Mouse (Mus musculus) midbrain, embryonic 11.5 days (tissue): ENCODE data around the gene Trappc13. TPM values are rescaled to one million over a fixed set of nuclear protein-coding genes. Genes with fewer than 3 reads are reported as not detected.

Experiments used
- ATAC-seq: fragments of 200-750 bp; cut with Nextera tagmentation; 2 replicates; pipeline ENCODE4 v1.8.0; 2017; ENCODE audit warnings: moderate TSS enrichment, moderate library complexity; ENCODE audit not compliant: low FRiP score
- DNase-seq: peaks from one replicate; pipeline ENCODE4 v3.0.0; 2015; ENCODE audit warnings: low spot score; ENCODE audit errors: missing footprints
- H3K27ac ChIP-seq: fragments of 300-500 bp; sonication (generic); 2 replicates; pipeline ENCODE4 v1.5.1; 2014; ENCODE audit warnings: low read depth, low read length
- H3K27me3 ChIP-seq: fragments of 300-500 bp; sonication (generic); 2 replicates; pipeline ENCODE4 v1.6.1; 2014; ENCODE audit warnings: mild to moderate bottlenecking, low read length, moderate library complexity, mixed read lengths; ENCODE audit not compliant: control insufficient read depth, insufficient read depth
- H3K36me3 ChIP-seq: fragments of 300-500 bp; sonication (generic); 2 replicates; pipeline ENCODE4 v1.6.1; 2014; ENCODE audit warnings: mild to moderate bottlenecking, low read length, moderate library complexity, mixed read lengths; ENCODE audit not compliant: control insufficient read depth, insufficient read depth
- H3K4me1 ChIP-seq: fragments of 300-500 bp; sonication (generic); 2 replicates; pipeline ENCODE4 v1.6.1; 2014; ENCODE audit warnings: low read length; ENCODE audit not compliant: control insufficient read depth, insufficient read depth
- H3K4me2 ChIP-seq: fragments of 300-500 bp; sonication (generic); 2 replicates; pipeline ENCODE4 v1.6.1; 2014; ENCODE audit warnings: mild to moderate bottlenecking, moderate library complexity
- H3K4me3 ChIP-seq: fragments of 300-500 bp; sonication (generic); 2 replicates; pipeline ENCODE4 v1.5.1; 2014; ENCODE audit warnings: low read depth, low read length
- H3K9ac ChIP-seq: fragments of 300-500 bp; sonication (generic); 2 replicates; pipeline ENCODE4 v1.6.1; 2014; ENCODE audit warnings: low read length
- H3K9me3 ChIP-seq: fragments of 300-500 bp; sonication (generic); 2 replicates; pipeline ENCODE4 v1.6.1; 2016; ENCODE audit warnings: low read length; ENCODE audit not compliant: control insufficient read depth
- WGBS: fragments of 180-500 bp; shearing (Covaris S2); extraction: QIAGEN DNeasy Blood & Tissue Kit; methylation state at CpG from one replicate; pipeline ENCODE4 v1.1.7; 2014; 5-methylcytosine and 5-hydroxymethylcytosine counted together
- polyA plus RNA-seq: library from polyadenylated mRNA; unstranded; fragments of >200 nt; fragmentation: Nextera tagmentation; extraction: Ambion mirVana; gene quantifications from 2 replicates; pipeline ENCODE4 v1.2.1, GENCODE M21; 2014

The Trappc13 gene
- polyA plus RNA-seq, 1 experiment from 2014 or later: 82.4 TPM

DNA sequence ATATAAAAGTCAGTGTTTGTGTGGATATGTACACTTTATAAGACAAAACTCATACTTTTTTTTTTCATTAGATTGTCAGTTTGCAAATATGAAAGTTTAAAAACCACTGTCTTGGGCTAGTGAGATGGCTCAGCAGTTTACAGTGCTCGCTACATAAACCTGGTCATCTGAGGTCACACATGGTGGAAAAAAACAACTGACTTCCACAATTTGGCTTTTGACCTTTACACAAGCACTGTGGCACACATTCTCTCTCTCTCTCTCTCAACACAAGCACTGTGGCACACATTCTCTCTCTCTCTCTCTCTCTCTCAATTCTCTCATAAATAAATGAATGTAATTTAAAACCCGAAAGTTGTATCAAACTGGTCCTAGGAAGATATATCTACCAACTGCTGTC, 45.7 kb downstream of the Trappc13 start:
- Histone ChIP-seq H3K27me3 (no peaks in the 10 kb centered on the region), H3K4me3 (no peak overlapping the region), H3K36me3 (no peaks in the 10 kb centered on the region), H3K9ac (no peak overlapping the region), H3K4me2 (no peak overlapping the region), H3K9me3 (no peaks in the 10 kb centered on the region), H3K27ac (no peak overlapping the region), H3K4me1 (no peaks in the 10 kb centered on the region)
- 87% methylated on average over 2 of the region's 2 CpGs for WGBS
- DNase-seq (no peak), ATAC-seq (no peak)

DNA sequence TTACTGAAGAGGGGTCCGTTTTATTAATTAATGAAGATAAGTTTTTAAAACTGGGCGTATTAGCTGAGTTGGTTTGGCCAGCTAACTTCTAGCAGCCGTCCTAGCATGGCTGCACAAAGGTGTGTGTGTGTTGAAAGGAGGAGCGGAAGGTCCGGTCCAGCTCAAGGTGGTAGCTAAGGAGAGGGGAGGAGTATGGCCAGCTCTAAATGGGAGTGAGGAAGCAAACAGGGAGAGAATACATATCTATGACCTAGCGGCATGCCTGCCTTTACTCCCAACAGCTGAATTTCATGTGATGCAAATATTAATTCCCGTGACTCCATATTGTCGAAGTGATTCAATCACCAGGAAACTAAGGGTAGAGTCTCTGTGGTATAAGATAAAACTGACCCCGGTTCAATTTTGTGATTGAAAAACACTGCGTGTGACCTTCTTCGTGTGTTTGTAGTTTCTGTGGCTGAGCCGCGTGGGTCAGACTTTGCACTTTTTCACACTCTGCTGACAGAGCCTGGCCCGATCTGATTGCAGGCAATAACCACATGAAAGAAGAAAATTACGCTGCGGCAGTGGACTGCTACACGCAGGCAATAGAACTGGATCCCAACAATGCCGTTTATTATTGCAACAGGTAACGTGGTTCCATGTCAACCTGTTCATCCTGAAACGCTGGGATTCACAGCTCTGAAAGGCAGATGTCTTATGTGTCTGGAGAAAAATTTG, 54.4 kb downstream of the Trappc13 start:
- Histone ChIP-seq H3K9ac (no peak overlapping the region), H3K27me3 (no peaks in the 10 kb centered on the region), H3K4me2 (no peak overlapping the region), H3K4me1 (no peaks in the 10 kb centered on the region), H3K36me3 (no peaks in the 10 kb centered on the region), H3K4me3 (no peak overlapping the region), H3K27ac (no peak overlapping the region), H3K9me3 (no peaks in the 10 kb centered on the region)
- WGBS: 94% methylated on average over 20 of the region's 20 CpGs
- ATAC-seq (no peak), DNase-seq (no peak)

DNA sequence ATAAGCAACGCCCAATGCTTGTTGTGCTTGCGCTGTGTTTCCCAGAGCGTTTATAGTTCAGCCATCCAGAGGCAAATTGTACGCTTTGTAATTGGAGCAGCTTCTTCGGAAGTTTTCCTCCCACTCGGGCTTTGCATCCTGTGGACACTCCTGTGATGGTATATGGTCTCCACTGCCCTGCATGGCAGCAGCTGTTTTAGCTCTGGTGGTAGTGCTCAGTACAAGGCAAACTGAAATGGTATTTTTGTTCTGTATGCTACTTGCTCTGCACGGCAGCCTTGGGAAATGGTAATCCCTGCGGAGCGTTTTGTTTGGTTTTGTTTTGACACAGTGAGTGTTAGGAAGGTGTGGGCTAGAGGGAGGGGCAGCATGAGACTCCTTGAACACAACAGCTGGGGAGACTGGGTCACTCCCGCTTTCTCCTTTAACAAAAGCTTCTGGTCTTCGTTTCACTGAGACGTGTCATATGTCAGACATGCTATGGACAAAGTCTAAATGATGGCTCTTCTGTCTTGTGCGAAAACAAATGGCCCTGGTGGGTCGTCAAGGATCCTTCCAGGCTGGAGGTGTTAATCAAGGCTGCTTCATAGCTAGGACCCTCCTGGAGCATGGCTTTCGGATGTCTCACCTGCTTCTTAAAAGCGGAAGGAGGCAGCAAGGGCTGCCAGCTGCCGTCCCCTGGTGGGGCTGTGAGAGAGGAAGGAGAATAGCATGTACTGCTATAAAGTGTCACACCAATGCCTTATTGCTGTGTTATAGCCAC, 56.0 kb downstream of the Trappc13 start:
- no peak for ATAC-seq
- Histone ChIP-seq H3K4me3 (no peak overlapping the region), H3K36me3 (peaks cover 2% of the 10 kb centered on the region; the same call in 1 of the 2 replicates), H3K27ac (no peak overlapping the region), H3K4me2 (no peak overlapping the region), H3K4me1 (no peaks in the 10 kb centered on the region), H3K9me3 (no peaks in the 10 kb centered on the region), H3K9ac (no peak overlapping the region), H3K27me3 (no peaks in the 10 kb centered on the region)
- DNase-seq: no peak
- WGBS: 69% methylated on average over 17 of the region's 17 CpGs

DNA sequence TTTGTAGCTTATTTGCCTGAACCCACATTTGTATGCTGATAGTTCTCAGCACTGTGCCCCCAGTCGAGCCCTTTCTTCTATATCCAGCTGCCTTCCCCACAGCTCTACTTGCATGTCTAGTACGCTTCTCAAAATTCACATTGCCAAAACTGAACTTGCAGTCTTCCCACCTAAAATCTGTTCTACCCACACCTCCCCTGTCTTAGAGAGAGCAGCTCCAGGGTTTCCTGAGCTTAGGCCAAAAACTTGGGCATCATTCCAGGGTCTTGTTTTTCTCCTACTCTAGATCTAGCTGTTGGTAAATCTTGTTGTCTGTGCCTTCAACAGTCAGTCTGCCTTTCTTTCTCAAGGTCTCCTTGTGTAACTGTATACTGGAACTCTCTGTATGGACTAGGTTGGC, 63.4 kb downstream of the Trappc13 start:
- ATAC-seq: no peak
- no peaks in the 10 kb centered on the region; the same call in 1 of the 2 replicates for H3K4me1 ChIP-seq
- WGBS: 90% methylated on average over 2 of the region's 2 CpGs
- H3K9ac ChIP-seq: no peak overlapping the region
- peaks cover 2% of the 10 kb centered on the region; the same call in 1 of the 2 replicates for H3K36me3 ChIP-seq
- no peaks in the 10 kb centered on the region for H3K9me3 ChIP-seq
- H3K4me2 ChIP-seq: no peak overlapping the region
- H3K27me3 ChIP-seq: no peaks in the 10 kb centered on the region
- no peak overlapping the region for H3K4me3 ChIP-seq
- no peak for DNase-seq
- H3K27ac ChIP-seq: no peak overlapping the region

DNA sequence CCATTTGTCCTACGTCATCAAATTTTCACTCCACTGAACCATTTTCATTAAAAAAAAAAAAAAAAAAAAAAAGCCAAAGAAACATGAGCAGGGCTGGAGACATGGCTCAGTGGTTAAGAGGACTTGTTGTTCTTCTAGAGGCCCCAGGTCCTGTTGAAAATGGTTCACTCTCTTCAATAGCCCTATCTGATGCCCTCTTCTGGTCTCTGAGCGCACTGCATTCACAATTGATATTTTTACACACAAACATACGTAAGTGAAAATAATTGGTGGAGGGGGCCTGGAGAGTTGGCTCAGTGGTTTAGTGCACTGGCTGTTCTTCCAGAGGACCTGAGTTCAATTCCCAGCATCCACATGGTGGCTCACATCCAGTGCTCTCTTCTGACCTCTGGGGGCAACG, 64.5 kb downstream of the Trappc13 start:
- Histone ChIP-seq H3K27me3 (no peaks in the 10 kb centered on the region), H3K9ac (no peak overlapping the region), H3K4me3 (no peak overlapping the region), H3K27ac (no peak overlapping the region), H3K4me1 (no peaks in the 10 kb centered on the region; the same call in 1 of the 2 replicates), H3K4me2 (no peak overlapping the region), H3K9me3 (no peaks in the 10 kb centered on the region), H3K36me3 (peaks cover 2% of the 10 kb centered on the region; the same call in 1 of the 2 replicates)
- WGBS: 91% methylated on average over 4 of the region's 4 CpGs
- no peak for DNase-seq
- ATAC-seq: no peak

DNA sequence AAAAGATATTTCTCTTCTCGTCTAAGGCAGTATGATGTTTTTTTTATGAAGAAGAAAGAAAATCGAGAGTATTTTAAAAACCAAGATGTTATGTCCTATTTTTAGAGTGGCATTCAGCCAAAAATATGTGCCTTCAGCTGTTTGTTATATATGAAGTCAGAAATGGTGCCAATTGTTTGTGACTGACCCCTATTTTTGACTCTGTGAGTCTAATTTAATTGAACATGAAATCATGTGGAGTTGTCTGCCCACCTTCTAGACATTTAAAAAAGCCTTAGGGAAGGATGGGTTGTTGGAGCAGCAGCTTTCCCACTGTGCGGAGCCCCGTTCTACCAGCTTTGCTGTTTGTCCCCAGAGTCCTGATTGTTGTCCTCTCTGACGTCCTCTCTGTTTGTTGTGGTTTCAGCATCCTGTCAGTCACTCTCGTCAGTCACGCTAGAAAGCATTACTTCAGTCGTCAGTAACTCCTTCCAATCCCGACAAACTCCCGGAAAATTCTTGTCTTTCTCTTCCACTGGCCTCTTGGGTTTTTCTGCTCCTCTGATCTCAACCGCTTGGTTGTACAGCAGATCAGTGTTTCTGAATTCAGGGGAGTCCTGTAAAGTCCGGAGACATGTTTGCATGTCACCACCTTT, 65.9 kb downstream of the Trappc13 start:
- DNase-seq (no peak), ATAC-seq (no peak)
- Histone ChIP-seq H3K9ac (no peak overlapping the region), H3K36me3 (no peaks in the 10 kb centered on the region), H3K27ac (no peak overlapping the region), H3K9me3 (no peaks in the 10 kb centered on the region), H3K4me2 (no peak overlapping the region), H3K27me3 (no peaks in the 10 kb centered on the region), H3K4me1 (peaks cover 4% of the 10 kb centered on the region; the same call in 1 of the 2 replicates), H3K4me3 (no peak overlapping the region)
- 26% methylated on average over 12 of the region's 12 CpGs for WGBS

DNA sequence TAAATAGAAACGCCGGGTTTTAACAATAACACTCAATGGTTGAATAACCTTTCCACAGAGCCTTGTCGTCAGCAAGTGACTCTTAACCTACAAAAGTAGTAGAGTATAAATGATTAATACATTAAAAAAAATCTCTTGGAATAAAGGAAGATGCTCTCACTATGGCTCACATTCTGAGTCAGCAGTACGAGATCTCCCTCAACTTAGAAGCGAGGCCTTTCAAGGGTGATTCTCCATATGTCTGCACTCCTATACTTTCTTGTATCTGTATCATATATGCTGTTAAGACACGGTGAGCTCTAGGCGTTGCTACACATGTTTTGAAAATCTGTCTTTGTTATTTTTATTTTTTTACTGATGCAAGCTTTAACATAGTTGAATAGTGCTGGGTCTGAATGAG, 67.7 kb downstream of the Trappc13 start:
- no peaks in the 10 kb centered on the region for H3K9me3 ChIP-seq
- H3K4me1 ChIP-seq: peaks cover 4% of the 10 kb centered on the region; the same call in 1 of the 2 replicates
- H3K4me3 ChIP-seq: peak overlapping the region; percentile 49
- H3K27me3 ChIP-seq: no peaks in the 10 kb centered on the region
- ATAC-seq: no peak
- peak; percentile 88 for DNase-seq
- no peaks in the 10 kb centered on the region for H3K36me3 ChIP-seq
- peak overlapping the region; percentile 58; the same call in 1 of the 2 replicates for H3K9ac ChIP-seq
- H3K27ac ChIP-seq: no peak overlapping the region
- 42% methylated on average over 7 of the region's 7 CpGs for WGBS
- peak overlapping the region; percentile 98 for H3K4me2 ChIP-seq

DNA sequence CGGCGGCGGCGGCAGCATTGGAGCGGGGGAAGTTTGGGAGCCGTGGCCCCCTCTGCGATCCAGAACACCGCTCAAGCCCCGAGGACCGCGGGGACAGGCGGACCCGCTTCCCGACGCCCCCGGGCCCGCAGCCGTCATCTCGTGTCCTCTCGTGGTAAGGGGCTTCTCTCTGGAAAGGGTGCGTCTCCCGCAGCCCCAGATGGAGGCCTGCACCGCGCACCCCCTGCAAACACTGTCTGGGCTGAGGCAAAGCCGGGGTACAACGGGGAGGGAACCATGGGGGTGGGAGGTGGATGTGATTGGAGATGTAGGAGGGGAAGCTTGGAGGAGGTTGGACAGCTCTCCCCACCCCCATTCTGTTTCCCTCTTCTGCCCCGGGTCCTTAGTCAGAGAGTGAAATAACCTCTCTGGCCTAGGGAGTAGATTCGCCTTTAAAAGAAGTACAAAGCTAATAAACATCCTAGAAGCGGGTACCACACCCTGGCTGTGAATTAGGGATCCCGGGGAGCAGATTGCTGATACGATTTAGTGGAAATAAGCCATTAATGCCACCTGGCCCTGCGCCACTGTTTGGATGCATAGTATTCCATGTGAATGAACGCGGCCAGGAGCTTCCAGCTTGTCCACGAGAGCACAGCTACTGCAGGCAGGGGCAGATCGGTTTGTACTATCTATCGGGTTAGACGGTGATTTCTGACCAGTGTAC, 68.3 kb downstream of the Trappc13 start:
- Histone ChIP-seq H3K4me3 (peak overlapping the region; percentile 49), H3K36me3 (no peaks in the 10 kb centered on the region), H3K4me2 (peak overlapping the region; percentile 98), H3K27me3 (no peaks in the 10 kb centered on the region), H3K27ac (no peak overlapping the region), H3K9me3 (no peaks in the 10 kb centered on the region), H3K4me1 (peaks cover 4% of the 10 kb centered on the region; the same call in 1 of the 2 replicates), H3K9ac (peak overlapping the region; percentile 58)
- peak; percentile 93 for DNase-seq
- 2% methylated on average over 36 of the region's 38 CpGs for WGBS
- ATAC-seq: peak; percentile 83
